Mouse (Mus musculus): ENCODE results near the gene Vmn1r200. TPM values are rescaled to one million over a fixed set of nuclear protein-coding genes. Genes with fewer than 3 reads are reported as not detected.

Gene Vmn1r200
- polyA plus RNA-seq, 1 experiment from 2014 or later: not detected

Other genes starting within 250 kb of the Vmn1r200 start
- not detected in 2 replicates for gene Vmn1r191, start 206.4 kb upstream of the Vmn1r200 start, polyA plus RNA-seq (2014; fragmentation: Nextera tagmentation; extraction: Ambion mirVana)
- not detected in 2 replicates for gene Vmn1r192, start 199.2 kb upstream of the Vmn1r200 start, polyA plus RNA-seq (2014; fragmentation: Nextera tagmentation; extraction: Ambion mirVana)
- gene Vmn1r193, start 167.2 kb upstream of the Vmn1r200 start, polyA plus RNA-seq (2014; fragmentation: Nextera tagmentation; extraction: Ambion mirVana): not detected in 2 replicates
- not detected in 2 replicates for gene Vmn1r194, start 146.2 kb upstream of the Vmn1r200 start, polyA plus RNA-seq (2014; fragmentation: Nextera tagmentation; extraction: Ambion mirVana)
- gene Vmn1r195, start 119.9 kb upstream of the Vmn1r200 start, polyA plus RNA-seq (2014; fragmentation: Nextera tagmentation; extraction: Ambion mirVana): not detected in 2 replicates
- not detected in 2 replicates for gene Vmn1r196, start 100.5 kb upstream of the Vmn1r200 start, polyA plus RNA-seq (2014; fragmentation: Nextera tagmentation; extraction: Ambion mirVana)
- 0.26 TPM in 1 of 2 replicates, not detected in the other for gene Vmn1r197, start 65.8 kb upstream of the Vmn1r200 start, polyA plus RNA-seq (2014; fragmentation: Nextera tagmentation; extraction: Ambion mirVana)
- not detected in 2 replicates for gene Vmn1r198, start 40.0 kb upstream of the Vmn1r200 start, polyA plus RNA-seq (2014; fragmentation: Nextera tagmentation; extraction: Ambion mirVana)
- not detected in 2 replicates for gene Vmn1r199, start 10.6 kb upstream of the Vmn1r200 start, polyA plus RNA-seq (2014; fragmentation: Nextera tagmentation; extraction: Ambion mirVana)
- not detected in 2 replicates for gene Vmn1r201, start 81.5 kb downstream of the Vmn1r200 start, polyA plus RNA-seq (2014; fragmentation: Nextera tagmentation; extraction: Ambion mirVana)
- gene Vmn1r202, start 115.0 kb downstream of the Vmn1r200 start, polyA plus RNA-seq (2014; fragmentation: Nextera tagmentation; extraction: Ambion mirVana): not detected in 2 replicates
- not detected in 2 replicates for gene Vmn1r203, start 127.7 kb downstream of the Vmn1r200 start, polyA plus RNA-seq (2014; fragmentation: Nextera tagmentation; extraction: Ambion mirVana)
- not detected in 2 replicates for gene Vmn1r204, start 162.8 kb downstream of the Vmn1r200 start, polyA plus RNA-seq (2014; fragmentation: Nextera tagmentation; extraction: Ambion mirVana)
- not detected in 2 replicates for gene Vmn1r205, start 202.6 kb downstream of the Vmn1r200 start, polyA plus RNA-seq (2014; fragmentation: Nextera tagmentation; extraction: Ambion mirVana)
- gene Vmn1r206, start 233.9 kb downstream of the Vmn1r200 start, polyA plus RNA-seq (2014; fragmentation: Nextera tagmentation; extraction: Ambion mirVana): not detected in 2 replicates

Data from embryonic facial prominence, embryonic 14.5 days (tissue).